15 mouse cellular contexts compared by ENCODE assay signal in the genomic region with DNA sequence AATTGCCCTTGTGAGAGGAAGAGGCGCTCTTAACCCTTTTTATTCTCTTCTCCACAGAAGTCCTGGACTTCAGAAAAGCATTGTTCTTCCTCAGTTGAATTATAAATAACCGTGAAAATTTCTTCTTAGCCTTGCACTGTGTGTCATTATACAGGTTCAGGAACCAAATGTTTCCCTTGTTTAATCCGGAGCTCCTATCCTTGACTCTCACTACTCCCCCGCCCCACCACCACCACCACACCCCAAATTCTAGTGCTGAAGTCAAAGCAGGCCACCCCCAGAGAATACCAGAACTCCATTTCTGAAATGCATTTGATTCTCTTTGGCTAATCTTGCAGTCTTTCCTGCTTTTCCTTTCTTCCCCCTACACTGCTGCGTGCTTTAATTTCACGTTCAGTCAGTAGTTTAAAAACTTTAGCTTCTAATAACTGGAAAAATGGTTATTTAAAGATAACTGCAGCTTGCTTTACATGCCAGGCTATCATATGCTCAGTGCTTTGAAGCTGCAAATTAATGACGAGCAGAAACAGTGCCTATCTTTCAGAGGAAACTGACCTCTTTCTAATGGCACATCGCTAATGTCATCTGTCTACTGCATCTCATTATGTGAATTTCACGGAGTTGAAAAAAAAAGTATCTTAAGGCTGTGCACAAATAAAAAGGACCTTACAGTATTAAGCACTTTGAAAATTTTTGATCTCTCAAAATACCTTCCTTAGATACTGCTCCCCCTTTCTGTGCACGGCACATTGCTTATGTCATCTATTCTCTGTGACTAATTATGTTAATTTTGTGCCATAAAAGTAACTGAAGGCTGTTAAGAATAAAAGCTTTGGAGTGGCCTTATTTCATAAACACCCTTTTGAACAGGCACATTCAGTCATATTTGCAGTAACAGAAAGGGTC.
DNase-seq lines count a peak whose midpoint lies in the region; ATAC-seq lines count a peak whose summit lies in the region.
"Had no signal": no experiment of that assay in that cellular context is flagged by ENCODE, and none has a peak within 500 bp of the region (broad histone marks: within the 10 kb centered on the region; RNA-seq: fewer than 3 reads in every experiment).

No protein-coding gene starts in this region.

- H3K36me3 ChIP-seq in intestine, embryonic 14.5 days (ENCODE audit: control insufficient read depth, insufficient read depth, low read length): no peaks in the 10 kb centered on the region
- no peaks in the 10 kb centered on the region for H3K36me3 ChIP-seq in intestine, embryonic 16.5 days (ENCODE audit: control insufficient read depth, insufficient read depth, low read length)
- H3K36me3 ChIP-seq in forebrain, embryonic 12.5 days (replicated peaks): no peaks in the 10 kb centered on the region
- H3K36me3 ChIP-seq in hindbrain, embryonic 13.5 days: no peaks in the 10 kb centered on the region
- no peaks in the 10 kb centered on the region for H3K36me3 ChIP-seq in midbrain, embryonic 16.5 days (ENCODE audit: control insufficient read depth, insufficient read depth, low read length)
- H3K36me3 ChIP-seq: heart, embryonic 13.5 days; intestine, embryonic 15.5 days; limb, embryonic 13.5 days; lung, embryonic 15.5 days had no signal

- H3K9ac ChIP-seq in intestine, embryonic 14.5 days (ENCODE audit: low read length): no peak overlapping the region
- no peak overlapping the region for H3K9ac ChIP-seq in intestine, embryonic 16.5 days (ENCODE audit: low read depth, low read length)
- no peak overlapping the region for H3K9ac ChIP-seq in forebrain, embryonic 12.5 days
- no peak overlapping the region for H3K9ac ChIP-seq in hindbrain, embryonic 13.5 days
- 0 out of 2 replicates have a peak overlapping the region, but pooled peaks have one; percentile 21 for H3K9ac ChIP-seq in midbrain, embryonic 16.5 days (ENCODE audit: low read depth, low read length)
- H3K9ac ChIP-seq: heart, embryonic 13.5 days; intestine, embryonic 15.5 days; limb, embryonic 13.5 days; lung, embryonic 15.5 days had no signal

- H3K27me3 ChIP-seq in intestine, embryonic 14.5 days (replicated peaks; ENCODE audit: control insufficient read depth, insufficient read depth, low read length): no peaks in the 10 kb centered on the region
- no peaks in the 10 kb centered on the region for H3K27me3 ChIP-seq in intestine, embryonic 16.5 days (replicated peaks; ENCODE audit: control insufficient read depth, insufficient read depth, low read length)
- no peaks in the 10 kb centered on the region for H3K27me3 ChIP-seq in forebrain, embryonic 12.5 days
- no peaks in the 10 kb centered on the region for H3K27me3 ChIP-seq in hindbrain, embryonic 13.5 days
- no peaks in the 10 kb centered on the region for H3K27me3 ChIP-seq in midbrain, embryonic 16.5 days (ENCODE audit: control insufficient read depth, insufficient read depth, low read depth, low read length)
- H3K27me3 ChIP-seq: heart, embryonic 13.5 days; intestine, embryonic 15.5 days; limb, embryonic 13.5 days; lung, embryonic 15.5 days had no signal

- ATAC-seq in intestine, embryonic 14.5 days (replicated peaks; ENCODE audit: low FRiP score, low TSS enrichment, low read depth): peak; percentile 23; the same call in 1 of the 2 replicates
- no peak for ATAC-seq in intestine, embryonic 16.5 days
- peak; percentile 82 for ATAC-seq in forebrain, embryonic 12.5 days (ENCODE audit: low FRiP score)
- ATAC-seq in hindbrain, embryonic 13.5 days (ENCODE audit: low FRiP score): peak; percentile 67
- peak; percentile 78 for ATAC-seq in midbrain, embryonic 16.5 days
- ATAC-seq: intestine, embryonic 15.5 days had no signal

- DNase-seq in intestine, embryonic 14.5 days (ENCODE audit: low spot score): no peak
- no peak for DNase-seq in liver
- DNase-seq in urinary bladder, adult 2 months (ENCODE audit: low spot score): no peak
- DNase-seq: cerebellum, postnatal 36 days; gastrocnemius, postnatal 25 days had no signal

- H3K4me2 ChIP-seq in intestine, embryonic 14.5 days (ENCODE audit: low read length): no peak overlapping the region
- no peak overlapping the region for H3K4me2 ChIP-seq in intestine, embryonic 16.5 days (ENCODE audit: low read depth, low read length)
- H3K4me2 ChIP-seq in forebrain, embryonic 12.5 days: peak overlapping the region; percentile 21
- peak overlapping the region; percentile 40 for H3K4me2 ChIP-seq in hindbrain, embryonic 13.5 days
- H3K4me2 ChIP-seq in midbrain, embryonic 16.5 days (ENCODE audit: low read length): peak overlapping the region; percentile 43
- H3K4me2 ChIP-seq: heart, embryonic 13.5 days; intestine, embryonic 15.5 days; limb, embryonic 13.5 days; lung, embryonic 15.5 days had no signal

- no peak overlapping the region for H3K4me3 ChIP-seq in intestine, embryonic 14.5 days (ENCODE audit: low read depth, low read length)
- H3K4me3 ChIP-seq in intestine, embryonic 16.5 days (ENCODE audit: low read length): no peak overlapping the region
- H3K4me3 ChIP-seq in forebrain, embryonic 12.5 days (replicated peaks): no peak overlapping the region
- H3K4me3 ChIP-seq in hindbrain, embryonic 13.5 days: no peak overlapping the region
- H3K4me3 ChIP-seq in midbrain, embryonic 16.5 days (ENCODE audit: low read depth, low read length): no peak overlapping the region
- H3K4me3 ChIP-seq: erythroblast, embryonic 14.5 days; heart, embryonic 13.5 days; intestine, embryonic 15.5 days; limb, embryonic 13.5 days; lung, embryonic 15.5 days; myocyte had no signal

- no peak overlapping the region for H3K27ac ChIP-seq in intestine, embryonic 14.5 days (ENCODE audit: low read depth)
- H3K27ac ChIP-seq in intestine, embryonic 16.5 days (ENCODE audit: low read length): no peak overlapping the region
- 0 out of 2 replicates have a peak overlapping the region, but pooled peaks have one; percentile 13 for H3K27ac ChIP-seq in forebrain, embryonic 12.5 days
- H3K27ac ChIP-seq in hindbrain, embryonic 13.5 days: 0 out of 2 replicates have a peak overlapping the region, but pooled peaks have one; percentile 19
- 0 out of 2 replicates have a peak overlapping the region, but pooled peaks have one; percentile 47 for H3K27ac ChIP-seq in midbrain, embryonic 16.5 days (ENCODE audit: low read length)
- H3K27ac ChIP-seq: heart, embryonic 13.5 days; intestine, embryonic 15.5 days; limb, embryonic 13.5 days; lung, embryonic 15.5 days had no signal

- H3K4me1 ChIP-seq in intestine, embryonic 14.5 days (replicated peaks; ENCODE audit: control insufficient read depth, insufficient read depth, low read length): no peaks in the 10 kb centered on the region
- H3K4me1 ChIP-seq in intestine, embryonic 16.5 days (ENCODE audit: control insufficient read depth, insufficient read depth, low read length): no peaks in the 10 kb centered on the region
- H3K4me1 ChIP-seq in forebrain, embryonic 12.5 days: peaks cover 20% of the 10 kb centered on the region
- H3K4me1 ChIP-seq in hindbrain, embryonic 13.5 days (replicated peaks): peaks cover 13% of the 10 kb centered on the region
- peaks cover 10% of the 10 kb centered on the region for H3K4me1 ChIP-seq in midbrain, embryonic 16.5 days (ENCODE audit: control insufficient read depth, insufficient read depth, low read length)
- H3K4me1 ChIP-seq: heart, embryonic 13.5 days; intestine, embryonic 15.5 days; lung, embryonic 15.5 days had no signal

- H3K9me3 ChIP-seq in intestine, embryonic 14.5 days (ENCODE audit: control insufficient read depth, low read length): no peaks in the 10 kb centered on the region
- H3K9me3 ChIP-seq in intestine, embryonic 16.5 days (ENCODE audit: control insufficient read depth, low read length): no peaks in the 10 kb centered on the region
- H3K9me3 ChIP-seq in forebrain, embryonic 12.5 days: no peaks in the 10 kb centered on the region
- H3K9me3 ChIP-seq in hindbrain, embryonic 13.5 days: no peaks in the 10 kb centered on the region
- H3K9me3 ChIP-seq in midbrain, embryonic 16.5 days (replicated peaks; ENCODE audit: control insufficient read depth, low read length, poor library complexity, severe bottlenecking): no peaks in the 10 kb centered on the region
- H3K9me3 ChIP-seq: heart, embryonic 13.5 days; intestine, embryonic 15.5 days; limb, embryonic 13.5 days; lung, embryonic 15.5 days had no signal

- 69% methylated on average over 10 of the region's 10 CpGs for WGBS in intestine, embryonic 14.5 days
- WGBS in intestine, embryonic 16.5 days: 67% methylated on average over 10 of the region's 10 CpGs
- WGBS in forebrain, embryonic 12.5 days: 28% methylated on average over 10 of the region's 10 CpGs
- 23% methylated on average over 10 of the region's 10 CpGs for WGBS in hindbrain, embryonic 13.5 days
- WGBS in midbrain, embryonic 16.5 days: 15% methylated on average over 10 of the region's 10 CpGs

Comparison
In these comparisons a context has a peak if more than half of its experiments do, and no peak if none do; other contexts are left out.
1. H3K27ac ChIP-seq: peak in forebrain, embryonic 12.5 days (single experiment), hindbrain, embryonic 13.5 days (single experiment) and midbrain, embryonic 16.5 days (single experiment); none in intestine, embryonic 14.5 days (single experiment) and intestine, embryonic 16.5 days (single experiment).
2. H3K4me2 ChIP-seq: peak in forebrain, embryonic 12.5 days (single experiment), hindbrain, embryonic 13.5 days (single experiment) and midbrain, embryonic 16.5 days (single experiment); none in intestine, embryonic 14.5 days (single experiment) and intestine, embryonic 16.5 days (single experiment).